Mouse (Mus musculus) liver, embryonic 14.5 days (tissue): ENCODE data around the gene Adra1d.

Experiments
- CTCF ChIP-seq: IDR thresholded peaks from 2 replicates; pipeline ENCODE4 v1.5.1; 2016; ENCODE audit warnings: antibody characterized with exemption, low read depth, control low read depth
- EP300 ChIP-seq: IDR thresholded peaks from 2 replicates; pipeline ENCODE4 v1.6.1; 2016; ENCODE audit warnings: antibody characterized with exemption, low read depth

- TF ChIP-seq CTCF (no peak), EP300 (no peak)
Observed at GRCm38 (mm10) chr2:131594871-131595270, 32.8 kb upstream of the Adra1d start.
